Mouse (Mus musculus): Measurements from ENCODE around the gene Cd8a.

Gene Cd8a

GRCm38 (mm10) chr6:71369416-71369815 is 3.8 kb upstream of the Cd8a start:
- no peak for DNase-seq (ENCODE audit: extremely low spot score, low spot score)

DNA sequence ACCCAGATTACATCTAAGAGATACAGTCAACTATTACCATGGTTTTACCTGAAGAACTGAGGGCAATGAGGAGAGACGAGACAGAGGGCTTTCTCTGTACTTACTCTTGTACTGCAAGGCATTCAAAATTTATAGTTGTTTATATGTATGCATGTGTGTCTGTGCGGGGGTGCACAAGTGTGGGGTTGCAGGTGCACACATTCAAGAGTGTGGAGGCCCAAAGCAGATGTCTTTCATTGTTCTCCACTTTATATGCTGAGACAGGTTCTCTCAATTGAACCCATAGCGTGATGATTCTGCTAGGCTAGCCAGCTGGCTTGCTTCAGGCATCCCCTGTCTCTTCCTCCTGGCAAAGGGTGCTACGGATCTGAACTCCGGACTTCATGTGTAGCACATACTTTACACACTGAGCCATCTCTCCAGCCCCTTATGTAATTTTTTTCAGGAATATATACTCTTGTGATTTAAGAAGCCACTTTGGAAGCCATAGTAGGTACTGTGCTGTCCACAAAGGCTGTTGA is 2.1 kb upstream of the Cd8a start:
- no peak for DNase-seq (ENCODE audit: extremely low spot score, low spot score)

DNA sequence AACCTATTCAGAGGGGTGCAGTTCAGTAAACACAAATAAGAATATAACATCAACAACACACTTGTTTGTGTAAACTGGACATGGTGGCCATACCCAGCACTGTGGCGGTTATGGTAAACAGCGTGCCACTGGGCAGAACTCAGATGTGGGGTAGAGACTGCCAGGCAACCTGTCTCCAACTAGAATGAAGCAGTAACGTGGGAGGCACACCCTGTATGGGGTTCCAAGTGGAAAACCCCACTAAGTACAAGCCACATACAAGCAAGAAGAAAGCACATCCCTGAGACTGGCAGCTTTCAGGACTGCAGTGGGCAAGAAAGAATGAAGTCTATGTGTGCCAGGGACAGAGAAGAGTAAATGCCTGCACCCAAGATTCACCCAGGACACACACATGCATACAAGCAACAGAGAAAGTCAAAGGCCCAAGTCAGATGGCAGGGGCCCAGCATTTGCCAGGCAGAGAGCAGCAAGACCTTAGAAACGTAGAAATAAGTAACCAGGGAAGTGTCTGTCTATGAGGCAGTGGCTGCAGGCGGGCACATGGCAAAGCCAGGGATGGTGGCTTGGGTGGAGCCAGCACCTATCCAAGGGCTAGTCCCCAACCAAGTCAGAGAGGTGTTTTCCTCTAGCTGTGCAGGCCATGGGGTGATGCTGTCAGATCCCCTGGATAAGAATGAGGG is 1.0 kb upstream of the Cd8a start:
- no peak for DNase-seq (ENCODE audit: extremely low spot score, low spot score)

GRCm38 (mm10) chr6:71374311-71374829 is 1.1 kb downstream of the Cd8a start:
- DNase-seq (ENCODE audit: extremely low spot score, low spot score): no peak

DNA sequence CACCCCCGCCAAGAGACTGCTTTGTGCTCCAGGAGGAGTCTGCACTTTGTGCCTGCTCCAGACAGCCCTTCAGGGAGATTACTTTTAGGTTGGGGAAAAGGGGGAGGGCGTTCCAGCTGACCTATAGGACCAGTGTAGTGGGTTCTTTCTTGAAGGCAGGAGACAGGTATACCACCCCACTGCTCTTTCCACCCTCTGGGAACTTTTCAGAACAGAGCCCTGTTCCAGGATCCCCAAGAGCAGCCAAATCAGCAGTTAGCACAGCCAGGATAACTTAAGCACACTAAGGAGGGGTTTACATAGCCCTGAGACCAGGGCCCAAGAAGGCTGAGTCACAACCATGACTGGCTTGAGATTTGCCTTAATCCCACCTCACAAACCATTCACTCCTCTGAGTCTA is 1.7 kb downstream of the Cd8a start:
- no peak for DNase-seq (ENCODE audit: extremely low spot score, low spot score)

- no peak for DNase-seq (ENCODE audit: extremely low spot score, low spot score)
These were observed 3.5 kb downstream of the Cd8a start for GRCm38 (mm10) chr6:71376711-71377110.

DNA sequence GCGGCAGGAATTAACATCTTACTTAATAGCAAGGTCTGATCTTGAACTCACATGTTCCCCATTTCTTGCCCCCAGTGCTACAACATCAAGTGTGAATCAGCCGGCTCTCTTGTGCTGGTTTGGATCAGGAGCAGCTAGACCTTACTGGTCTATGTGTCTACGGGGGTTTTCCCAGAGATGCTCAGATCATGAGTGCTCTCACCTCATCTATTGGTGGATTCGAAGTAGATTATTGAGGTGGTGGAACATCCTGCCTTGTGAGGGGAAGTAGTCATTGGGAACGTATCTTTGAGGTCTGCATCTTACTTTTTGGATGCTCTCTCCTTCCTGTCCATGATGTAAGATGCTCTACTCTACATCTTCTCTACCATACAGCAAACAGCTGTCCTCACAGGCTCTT is 8.4 kb downstream of the Cd8a start:
- DNase-seq (ENCODE audit: extremely low spot score, low spot score): no peak

DNA sequence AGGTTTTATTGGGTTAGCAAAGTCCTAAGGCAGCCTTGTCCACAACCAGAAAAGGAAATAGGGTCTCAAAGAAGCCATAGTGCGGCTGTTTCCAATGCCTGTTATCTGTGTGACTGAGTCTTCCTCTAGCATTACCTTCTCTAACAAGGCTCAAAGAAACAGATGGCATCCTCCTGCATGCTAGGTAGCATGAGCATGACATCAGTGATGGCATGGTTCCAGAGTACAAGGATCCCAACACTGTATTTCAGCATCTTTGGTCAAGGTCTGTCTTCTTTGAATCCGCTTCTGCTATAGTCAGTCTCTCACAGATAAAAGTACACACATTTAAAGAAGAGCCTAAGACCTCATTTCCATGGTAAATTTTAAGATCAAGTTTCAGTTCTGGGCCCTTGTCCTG is 17.3 kb downstream of the Cd8a start:
- no peak for DNase-seq (ENCODE audit: extremely low spot score, low spot score)

DNA sequence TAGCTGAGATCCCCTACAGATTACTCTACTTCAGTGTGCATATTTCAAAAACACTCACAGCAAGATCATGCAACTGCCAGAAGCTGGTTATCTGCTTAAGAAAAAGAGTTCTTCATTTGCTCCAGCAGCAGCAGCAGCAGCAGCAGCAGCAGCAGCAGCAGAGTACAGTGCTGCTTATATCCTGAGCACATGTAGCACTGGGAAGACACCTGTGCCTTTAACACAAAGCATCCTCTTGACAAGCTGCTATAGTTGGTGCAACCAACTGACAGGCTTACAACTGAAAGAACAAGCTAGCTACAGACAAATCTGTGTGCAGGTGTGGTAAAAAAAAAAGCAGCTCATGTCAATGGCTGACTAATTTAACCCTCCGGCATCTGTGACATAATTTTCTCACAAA is 22.8 kb downstream of the Cd8a start:
- DNase-seq (ENCODE audit: extremely low spot score, low spot score): no peak

GRCm38 (mm10) chr6:71396761-71397160 is 23.5 kb downstream of the Cd8a start:
- no peak for DNase-seq (ENCODE audit: extremely low spot score, low spot score)

DNA sequence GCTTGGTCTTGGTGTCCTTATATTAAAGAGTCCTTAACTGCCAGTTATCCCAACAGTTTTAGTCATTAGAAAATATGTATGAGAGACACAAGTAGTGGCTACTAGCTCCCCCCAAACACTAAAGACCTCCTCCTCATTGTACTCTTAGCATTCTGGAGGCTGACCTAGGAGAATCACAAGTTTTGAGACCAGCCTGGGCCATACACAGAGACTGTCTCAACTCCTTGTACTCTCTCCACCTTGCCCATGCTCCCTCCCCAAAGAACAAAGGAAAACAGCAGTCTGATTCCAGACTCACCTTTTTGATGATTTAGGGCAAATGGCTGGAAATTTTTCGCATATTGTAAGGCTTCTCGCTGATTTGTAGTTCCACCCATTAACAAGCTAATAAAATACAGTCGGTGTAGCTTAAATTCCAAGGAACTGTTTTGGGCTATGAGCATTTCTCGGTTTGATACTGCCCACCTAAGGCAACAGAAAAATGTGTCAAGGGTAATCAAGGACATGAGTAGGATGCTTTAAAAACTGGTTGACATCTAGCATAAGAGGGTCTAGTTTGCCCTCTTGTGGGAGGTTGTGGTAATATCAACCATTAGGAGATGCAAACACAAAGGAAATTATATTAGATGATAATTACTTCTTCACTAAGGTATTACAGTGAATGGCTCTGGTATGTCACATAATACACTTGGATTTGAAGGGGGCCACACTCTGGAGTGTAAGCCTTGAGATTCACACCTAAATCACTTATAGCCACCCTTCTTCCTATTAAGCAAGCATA is 25.8 kb downstream of the Cd8a start:
- DNase-seq (ENCODE audit: extremely low spot score, low spot score): no peak

GRCm38 (mm10) chr6:71414624-71415023 is 41.4 kb downstream of the Cd8a start:
- DNase-seq (ENCODE audit: extremely low spot score, low spot score): no peak

- no peak for DNase-seq (ENCODE audit: extremely low spot score, low spot score)
These were observed 42.2 kb downstream of the Cd8a start for GRCm38 (mm10) chr6:71415446-71415845.

DNA sequence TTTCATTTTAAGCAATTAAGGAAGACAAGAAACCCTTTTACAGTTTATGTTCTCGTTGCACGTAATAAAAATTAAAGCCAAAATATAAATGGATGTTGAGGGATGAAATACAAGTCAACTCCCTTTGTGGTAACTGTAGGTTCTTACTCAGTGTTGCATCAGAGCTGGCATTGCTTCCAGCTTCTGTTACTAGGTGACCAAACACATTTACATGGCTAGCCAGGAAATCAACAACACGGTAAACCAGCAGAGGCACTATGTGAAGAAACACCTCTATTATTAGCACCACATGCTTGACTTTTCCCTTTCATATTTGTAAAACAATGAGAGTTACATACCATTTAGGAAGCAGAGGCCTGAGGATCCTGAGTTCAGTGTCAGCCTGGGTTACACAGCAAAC is 45.6 kb downstream of the Cd8a start:
- no peak for DNase-seq (ENCODE audit: extremely low spot score, low spot score)

- no peak for DNase-seq (ENCODE audit: extremely low spot score, low spot score)
These were observed 47.6 kb downstream of the Cd8a start for GRCm38 (mm10) chr6:71420848-71421247.

DNA sequence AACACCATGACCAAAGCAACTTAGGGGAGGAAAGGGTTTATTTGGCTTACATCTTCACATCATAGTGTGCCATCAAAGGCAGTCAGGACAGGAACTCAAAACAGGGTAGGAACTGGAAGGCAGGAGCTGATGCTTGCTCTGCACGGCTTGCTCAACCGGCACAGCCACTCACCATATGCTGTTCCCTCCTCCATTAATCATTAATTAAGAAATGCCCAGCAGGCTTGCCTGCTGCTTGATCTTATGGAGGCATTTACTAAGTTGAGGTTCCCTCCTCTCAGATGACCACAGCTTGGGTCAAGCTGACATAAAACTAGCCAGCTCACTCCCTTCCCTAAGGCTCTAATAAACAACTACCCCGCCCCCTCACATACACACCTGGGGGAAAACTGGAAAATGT is 48.9 kb downstream of the Cd8a start:
- DNase-seq (ENCODE audit: extremely low spot score, low spot score): no peak

DNA sequence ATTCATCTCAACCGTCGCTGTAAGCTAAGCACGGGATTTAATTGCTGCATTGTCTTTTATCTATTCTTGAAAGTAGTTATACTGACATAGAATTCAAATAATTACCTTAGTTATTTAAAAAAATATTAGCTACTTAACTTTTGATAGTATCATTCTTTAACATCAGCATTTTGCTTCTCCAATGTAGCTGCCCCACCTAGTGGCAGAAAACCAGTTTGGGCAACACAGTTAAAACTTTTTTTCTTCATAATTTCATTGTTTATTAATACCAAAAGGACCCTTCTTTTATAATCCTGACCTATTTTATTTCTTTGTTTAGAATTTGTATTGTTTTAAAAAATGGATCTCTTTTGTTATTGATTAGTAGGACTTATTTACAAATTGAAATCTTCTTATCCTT is 49.9 kb downstream of the Cd8a start:
- no peak for DNase-seq (ENCODE audit: extremely low spot score, low spot score)

- no peak for DNase-seq (ENCODE audit: extremely low spot score, low spot score)
These were observed 52.5 kb downstream of the Cd8a start for GRCm38 (mm10) chr6:71425681-71426080.

GRCm38 (mm10) chr6:71427996-71428725 is 54.9 kb downstream of the Cd8a start:
- DNase-seq (ENCODE audit: extremely low spot score, low spot score): no peak

All from neural tube, embryonic 10.5 days (tissue).